Mouse (Mus musculus): Measurements from ENCODE around the gene Cdcp1. TPM values are rescaled to one million over a fixed set of nuclear protein-coding genes. Genes with fewer than 3 reads are reported as not detected.

Gene Cdcp1
- 0.09 and 0.18 TPM in 2 replicates for polyA plus RNA-seq (2016; fragmentation: Nextera tagmentation; extraction: Ambion mirVana)

DNA sequence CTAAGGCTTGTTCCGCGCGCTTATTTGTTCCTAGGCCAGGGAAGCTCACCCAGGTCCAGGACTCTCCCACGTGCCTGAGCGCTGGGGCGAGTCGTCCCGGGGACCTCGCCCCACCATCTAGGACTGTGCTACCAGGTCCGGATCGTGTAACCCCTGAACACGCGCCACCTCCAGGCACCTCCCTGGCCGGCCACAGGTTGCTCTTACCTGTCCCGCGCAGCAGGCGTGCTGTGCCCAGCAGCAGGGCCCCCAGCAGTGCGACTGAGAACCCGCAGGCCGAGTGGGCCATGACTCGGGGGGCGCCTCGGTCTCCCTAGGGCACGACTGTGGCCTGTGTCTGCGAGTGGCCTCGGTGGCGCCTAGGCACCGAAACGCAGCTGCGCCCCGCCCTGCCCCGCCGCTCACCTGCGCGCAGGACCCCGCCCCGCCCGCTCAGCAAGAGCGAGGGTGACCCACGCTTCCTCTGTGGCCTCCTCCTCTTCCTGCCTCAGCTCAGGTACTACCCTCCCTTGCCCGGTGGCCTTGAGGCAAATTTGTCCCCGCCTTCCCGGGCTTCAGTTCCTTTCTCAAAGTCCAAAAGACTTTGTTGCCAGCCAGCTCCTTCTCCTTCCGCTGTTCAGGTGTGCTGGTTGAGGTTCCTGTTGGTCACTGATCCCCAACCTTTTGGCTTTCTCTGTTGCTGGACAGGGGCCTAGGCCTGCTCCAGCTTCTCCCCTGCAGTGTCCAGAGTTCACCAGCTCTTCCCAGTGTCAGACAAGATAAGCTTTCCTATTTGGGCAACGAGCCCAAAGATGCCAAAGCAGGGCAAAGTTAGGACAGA is at the start of gene Cdcp1:
TSS of gene Cdcp1 (minus strand) at position 418 of the 820 bp plus-strand sequence.
- 8% methylated on average over 45 of the region's 45 CpGs for WGBS
- H3K4me3 ChIP-seq, result peak within 1 kb of the TSS; percentile 37
- H3K27ac ChIP-seq (ENCODE audit: poor library complexity, severe bottlenecking), result no peak within 1 kb of the TSS
- H3K4me1 ChIP-seq (replicated peaks), result peaks cover 24% of the 10 kb centered on the region
- H3K9me3 ChIP-seq (replicated peaks), result no peaks in the 10 kb centered on the region
- ATAC-seq (ENCODE audit: insufficient number of reproducible peaks, low FRiP score), result peak; percentile 29
- H3K4me2 ChIP-seq, result peak within 1 kb of the TSS; percentile 78
- H3K36me3 ChIP-seq, result no peaks in the 10 kb centered on the region
- peaks cover 31% of the 10 kb centered on the region for H3K27me3 ChIP-seq (replicated peaks)
- peak within 1 kb of the TSS; percentile 39 for H3K9ac ChIP-seq

DNA sequence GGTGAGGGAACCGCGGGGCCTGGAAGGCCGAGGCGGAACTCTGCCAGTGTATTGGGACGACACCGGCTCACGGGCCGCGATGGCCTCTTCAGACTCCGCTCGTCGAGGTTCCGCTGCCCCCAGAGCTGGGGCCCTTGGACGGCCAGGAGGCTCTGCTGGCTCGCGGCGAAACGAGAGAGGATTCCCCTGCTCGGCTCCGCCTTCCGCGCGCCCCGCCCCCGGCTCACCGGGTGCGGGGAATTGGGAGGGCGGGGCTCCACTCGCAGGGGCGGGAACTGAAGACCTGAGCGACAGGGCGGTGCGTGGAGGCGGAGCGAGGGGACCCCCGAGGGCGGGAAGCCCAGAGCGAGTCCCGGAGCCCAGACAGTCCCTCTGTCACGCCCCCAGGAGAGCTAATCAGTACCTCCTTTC is 44.8 kb upstream of the Cdcp1 start, which contains the start of gene Tmem158:
TSS of gene Tmem158 (minus strand) at position 154 of the 411 bp plus-strand sequence.
- ATAC-seq (ENCODE audit: insufficient number of reproducible peaks, low FRiP score), result peak; percentile 91
- no peak within 1 kb of the TSS for H3K27ac ChIP-seq (ENCODE audit: poor library complexity, severe bottlenecking)
- peak within 1 kb of the TSS; percentile 99 for H3K4me2 ChIP-seq
- under 1% methylated on average over 40 of the region's 40 CpGs for WGBS
- peaks cover 3% of the 10 kb centered on the region; the same call in 1 of the 2 replicates for H3K4me1 ChIP-seq (replicated peaks)
- H3K4me3 ChIP-seq, result peak within 1 kb of the TSS; percentile 68
- H3K9ac ChIP-seq, result peak within 1 kb of the TSS; percentile 73
- no peaks in the 10 kb centered on the region for H3K36me3 ChIP-seq
- H3K9me3 ChIP-seq (replicated peaks), result no peaks in the 10 kb centered on the region
- H3K27me3 ChIP-seq (replicated peaks), result peaks cover 41% of the 10 kb centered on the region

DNA sequence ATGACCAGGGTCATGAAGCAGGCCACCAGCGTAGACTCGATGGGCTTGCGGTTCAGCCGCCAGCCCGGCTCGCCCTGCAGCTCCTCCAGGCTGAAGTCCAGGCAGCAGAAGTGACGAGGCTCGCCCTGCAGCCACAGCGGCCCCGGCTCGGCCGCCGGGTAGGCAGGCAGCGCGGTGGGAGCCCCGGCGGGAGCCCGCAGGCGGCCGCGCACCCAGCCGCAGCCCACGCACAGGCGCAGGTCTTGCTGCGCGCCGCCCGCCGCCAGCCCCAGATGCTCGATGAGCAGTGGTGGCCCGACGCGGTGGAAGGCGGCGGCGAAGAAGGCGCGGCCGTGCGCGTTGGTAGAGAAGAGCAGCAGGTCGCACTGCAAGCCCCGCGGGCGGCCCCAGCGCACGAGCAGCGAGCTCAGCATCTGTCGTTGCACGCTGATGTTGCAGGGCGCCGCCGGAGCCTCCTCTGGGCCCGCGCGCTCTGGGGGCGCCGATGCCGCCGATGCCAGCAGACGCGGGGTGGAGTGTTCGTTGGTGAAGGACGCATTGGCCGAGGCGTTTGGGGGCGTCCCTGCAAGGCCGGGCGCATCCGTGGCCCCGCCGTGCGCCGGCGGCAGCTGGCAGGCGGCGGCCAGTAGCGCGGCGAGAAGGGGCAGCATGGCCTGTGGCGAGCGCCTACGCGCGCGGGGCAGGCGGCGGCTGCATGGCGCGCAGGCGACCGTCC is 44.2 kb upstream of the Cdcp1 start:
- Histone ChIP-seq H3K9ac (peak overlapping the region; percentile 73), H3K4me3 (peak overlapping the region; percentile 68), H3K36me3 (no peaks in the 10 kb centered on the region), H3K4me2 (peak overlapping the region; percentile 99), H3K4me1 (replicated peaks) (peaks cover 3% of the 10 kb centered on the region; the same call in 1 of the 2 replicates), H3K27me3 (replicated peaks) (peaks cover 36% of the 10 kb centered on the region), H3K9me3 (replicated peaks) (no peaks in the 10 kb centered on the region), H3K27ac (ENCODE audit: poor library complexity, severe bottlenecking) (no peak overlapping the region)
- peak; percentile 71 for ATAC-seq (ENCODE audit: insufficient number of reproducible peaks, low FRiP score)
- under 1% methylated on average over 92 of the region's 92 CpGs for WGBS

DNA sequence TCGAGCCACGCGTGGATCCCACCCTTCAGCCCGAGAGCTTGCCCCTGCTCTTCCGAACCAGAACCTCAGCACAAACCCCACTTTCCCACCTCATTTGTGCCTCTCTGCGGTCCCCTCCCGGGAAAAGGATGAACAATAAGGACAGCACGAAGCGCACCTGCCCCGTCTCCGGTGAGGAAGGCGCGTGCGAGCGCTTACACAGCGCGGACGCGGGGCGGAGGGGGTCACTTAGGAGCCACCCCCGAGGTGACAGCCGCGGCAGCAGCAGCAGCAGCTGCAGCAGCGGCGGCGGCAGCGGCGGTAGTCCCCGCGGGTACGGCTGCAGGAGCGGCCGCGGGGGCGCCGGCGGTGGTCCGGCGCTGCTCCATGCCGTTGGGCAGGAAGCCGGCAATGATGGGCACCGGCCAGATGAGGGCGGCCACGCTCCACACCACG is 43.6 kb upstream of the Cdcp1 start:
- peak; percentile 77 for ATAC-seq (ENCODE audit: insufficient number of reproducible peaks, low FRiP score)
- under 1% methylated on average over 42 of the region's 45 CpGs for WGBS
- peaks cover 3% of the 10 kb centered on the region; the same call in 1 of the 2 replicates for H3K4me1 ChIP-seq (replicated peaks)
- no peaks in the 10 kb centered on the region for H3K9me3 ChIP-seq (replicated peaks)
- peak overlapping the region; percentile 68 for H3K4me3 ChIP-seq
- H3K36me3 ChIP-seq, result no peaks in the 10 kb centered on the region
- peak overlapping the region; percentile 73 for H3K9ac ChIP-seq
- peaks cover 39% of the 10 kb centered on the region for H3K27me3 ChIP-seq (replicated peaks)
- no peak overlapping the region for H3K27ac ChIP-seq (ENCODE audit: poor library complexity, severe bottlenecking)
- peak overlapping the region; percentile 99 for H3K4me2 ChIP-seq

DNA sequence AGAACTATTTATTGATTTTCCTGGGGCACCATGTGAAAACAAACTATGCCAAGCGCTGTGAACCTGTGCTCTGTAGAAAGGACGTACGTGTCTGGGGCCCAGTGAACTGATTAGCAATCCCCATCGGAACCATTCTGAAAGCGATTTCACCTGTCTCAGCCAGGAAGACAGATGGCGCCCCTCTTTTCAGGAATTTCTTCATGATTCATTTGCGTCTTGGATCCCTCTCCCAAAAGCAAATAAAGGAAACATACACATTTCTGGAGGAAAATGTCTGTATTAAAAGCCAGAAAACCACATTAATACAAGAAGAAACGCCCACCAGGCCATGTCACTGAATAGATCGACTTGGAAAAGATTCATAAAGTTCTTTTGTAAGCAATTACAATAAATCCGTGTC is 43.0 kb upstream of the Cdcp1 start:
- H3K4me3 ChIP-seq, result no peak overlapping the region
- peaks cover 3% of the 10 kb centered on the region; the same call in 1 of the 2 replicates for H3K4me1 ChIP-seq (replicated peaks)
- no peak for ATAC-seq (ENCODE audit: insufficient number of reproducible peaks, low FRiP score)
- WGBS, result 40% methylated on average over 10 of the region's 10 CpGs
- peaks cover 46% of the 10 kb centered on the region for H3K27me3 ChIP-seq (replicated peaks)
- H3K9ac ChIP-seq, result no peak overlapping the region
- no peak overlapping the region for H3K27ac ChIP-seq (ENCODE audit: poor library complexity, severe bottlenecking)
- no peaks in the 10 kb centered on the region for H3K36me3 ChIP-seq
- H3K4me2 ChIP-seq, result no peak overlapping the region
- no peaks in the 10 kb centered on the region for H3K9me3 ChIP-seq (replicated peaks)

DNA sequence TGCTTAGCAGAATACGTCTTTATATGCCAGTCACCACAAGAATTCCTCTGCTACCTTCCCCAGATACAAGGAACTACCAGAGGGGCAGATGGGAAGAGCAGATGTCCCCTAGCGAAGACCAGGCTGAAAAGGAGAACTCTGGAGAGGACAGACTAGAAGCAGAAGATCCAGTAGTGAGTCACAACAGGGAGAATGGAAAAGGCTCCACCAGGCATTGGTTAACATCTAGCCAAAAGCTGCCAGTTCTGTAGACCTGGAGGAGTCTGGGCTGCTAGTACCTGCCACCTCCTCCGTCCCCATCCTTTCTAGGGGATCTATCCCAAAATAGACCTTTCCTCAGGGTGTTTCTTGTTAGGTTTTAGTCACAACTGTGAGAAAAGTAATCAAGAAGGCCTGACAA is 39.9 kb upstream of the Cdcp1 start:
- Histone ChIP-seq H3K4me1 (replicated peaks) (peaks cover 3% of the 10 kb centered on the region; the same call in 1 of the 2 replicates), H3K9ac (no peak overlapping the region), H3K36me3 (no peaks in the 10 kb centered on the region), H3K27ac (ENCODE audit: poor library complexity, severe bottlenecking) (no peak overlapping the region), H3K27me3 (replicated peaks) (peaks cover 37% of the 10 kb centered on the region), H3K4me3 (no peak overlapping the region), H3K4me2 (no peak overlapping the region), H3K9me3 (replicated peaks) (no peaks in the 10 kb centered on the region)
- no peak for ATAC-seq (ENCODE audit: insufficient number of reproducible peaks, low FRiP score)
- 74% methylated on average over 3 of the region's 3 CpGs for WGBS

DNA sequence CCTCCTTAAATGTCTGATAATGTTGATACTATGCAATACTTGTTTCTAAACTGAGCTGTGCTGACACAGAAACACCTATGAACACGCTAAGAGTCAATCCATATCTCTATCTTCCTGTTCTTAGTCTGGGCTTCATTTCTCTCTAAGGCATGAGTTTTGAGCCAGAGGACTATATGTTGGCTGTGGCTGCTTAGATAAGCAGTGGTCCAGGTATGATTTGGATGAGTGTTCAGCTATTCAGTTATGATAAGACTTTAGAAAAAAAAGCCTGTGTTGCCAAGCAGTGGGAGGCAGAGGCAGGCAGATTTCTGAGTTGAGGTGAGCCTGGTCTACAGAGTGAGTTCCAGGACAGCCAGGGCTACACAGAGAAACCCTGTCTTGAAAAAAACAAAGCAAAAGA is 32.2 kb upstream of the Cdcp1 start:
- no peak for ATAC-seq (ENCODE audit: insufficient number of reproducible peaks, low FRiP score)
- no peaks in the 10 kb centered on the region for H3K27me3 ChIP-seq (replicated peaks)
- no peaks in the 10 kb centered on the region for H3K9me3 ChIP-seq (replicated peaks)
- H3K36me3 ChIP-seq, result no peaks in the 10 kb centered on the region
- H3K4me1 ChIP-seq (replicated peaks), result no peaks in the 10 kb centered on the region
- H3K27ac ChIP-seq (ENCODE audit: poor library complexity, severe bottlenecking), result no peak overlapping the region
- no peak overlapping the region for H3K4me3 ChIP-seq
- no peak overlapping the region for H3K9ac ChIP-seq
- WGBS, result 62% methylated on average over 1 of the region's 1 CpGs
- no peak overlapping the region for H3K4me2 ChIP-seq

DNA sequence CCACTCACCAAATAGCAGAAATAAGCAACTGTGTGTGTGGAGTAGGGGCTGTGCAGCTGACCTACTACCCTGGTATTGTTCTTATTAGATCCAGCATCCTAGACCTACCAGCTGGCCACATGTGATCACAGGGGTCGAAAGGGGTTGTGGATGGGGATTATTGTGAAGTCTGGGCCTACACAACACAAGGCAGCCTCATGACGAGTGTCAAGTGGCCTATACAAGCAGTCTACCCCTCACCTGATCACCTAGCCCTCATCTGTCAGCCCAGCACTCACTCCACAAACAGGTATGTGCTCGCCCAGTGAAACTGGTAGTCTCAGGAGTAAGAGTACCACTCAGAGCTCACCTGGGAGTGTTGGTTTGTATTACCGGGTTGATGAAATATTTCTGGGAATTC is 29.3 kb upstream of the Cdcp1 start:
- H3K27ac ChIP-seq (ENCODE audit: poor library complexity, severe bottlenecking), result no peak overlapping the region
- WGBS, result 77% methylated on average over 4 of the region's 4 CpGs
- no peaks in the 10 kb centered on the region for H3K4me1 ChIP-seq (replicated peaks)
- H3K4me2 ChIP-seq, result no peak overlapping the region
- no peaks in the 10 kb centered on the region for H3K27me3 ChIP-seq (replicated peaks)
- H3K36me3 ChIP-seq, result no peaks in the 10 kb centered on the region
- ATAC-seq (ENCODE audit: insufficient number of reproducible peaks, low FRiP score), result no peak
- no peaks in the 10 kb centered on the region for H3K9me3 ChIP-seq (replicated peaks)
- H3K9ac ChIP-seq, result no peak overlapping the region
- no peak overlapping the region for H3K4me3 ChIP-seq

DNA sequence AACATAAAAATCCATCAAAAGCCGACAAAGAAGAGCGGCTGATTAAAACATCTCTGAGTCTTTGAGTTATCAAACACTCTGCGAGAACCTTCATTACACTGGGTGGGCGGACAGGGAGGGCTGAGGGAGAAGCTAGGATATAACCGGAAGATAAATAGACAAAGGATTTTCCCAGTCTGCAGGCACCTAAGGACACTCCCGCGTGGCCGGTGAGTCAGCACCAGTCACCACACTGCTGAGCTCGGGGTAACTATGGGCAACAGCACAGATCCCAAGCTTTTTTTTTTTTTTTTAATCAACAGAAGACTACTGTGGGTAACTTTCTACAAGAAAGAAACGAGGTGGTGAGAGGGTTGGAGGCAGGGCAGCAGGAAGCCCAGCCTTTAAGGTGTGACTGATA is 28.1 kb upstream of the Cdcp1 start:
- Histone ChIP-seq H3K36me3 (no peaks in the 10 kb centered on the region), H3K27ac (ENCODE audit: poor library complexity, severe bottlenecking) (no peak overlapping the region), H3K9ac (no peak overlapping the region), H3K4me3 (no peak overlapping the region), H3K9me3 (replicated peaks) (no peaks in the 10 kb centered on the region), H3K4me2 (no peak overlapping the region), H3K4me1 (replicated peaks) (no peaks in the 10 kb centered on the region), H3K27me3 (replicated peaks) (no peaks in the 10 kb centered on the region)
- no peak for ATAC-seq (ENCODE audit: insufficient number of reproducible peaks, low FRiP score)
- WGBS, result 51% methylated on average over 10 of the region's 10 CpGs

DNA sequence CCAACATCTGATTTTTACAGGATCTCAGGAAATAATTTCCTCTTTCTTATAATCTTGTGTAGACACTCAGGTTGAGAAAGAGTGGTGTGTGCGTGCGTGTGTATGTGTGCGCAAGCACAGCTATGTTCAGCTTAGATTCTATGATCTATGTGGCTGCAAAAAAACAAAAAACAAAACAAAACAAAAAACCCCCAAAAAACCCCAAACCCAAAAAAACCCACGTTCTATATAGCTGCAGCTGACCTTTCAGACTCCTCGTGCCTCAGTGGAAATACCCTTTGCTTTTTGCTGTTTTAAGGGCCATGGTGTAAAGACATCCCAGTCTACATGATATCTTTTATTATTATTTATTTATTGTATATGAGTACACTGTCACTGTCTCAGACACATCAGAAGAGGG is 25.4 kb upstream of the Cdcp1 start:
- H3K27ac ChIP-seq (ENCODE audit: poor library complexity, severe bottlenecking), result no peak overlapping the region
- no peak for ATAC-seq (ENCODE audit: insufficient number of reproducible peaks, low FRiP score)
- WGBS, result 88% methylated on average over 5 of the region's 5 CpGs
- H3K9ac ChIP-seq, result no peak overlapping the region
- H3K36me3 ChIP-seq, result no peaks in the 10 kb centered on the region
- no peaks in the 10 kb centered on the region for H3K27me3 ChIP-seq (replicated peaks)
- no peaks in the 10 kb centered on the region for H3K9me3 ChIP-seq (replicated peaks)
- peaks cover 6% of the 10 kb centered on the region for H3K4me1 ChIP-seq (replicated peaks)
- H3K4me3 ChIP-seq, result no peak overlapping the region
- H3K4me2 ChIP-seq, result no peak overlapping the region

DNA sequence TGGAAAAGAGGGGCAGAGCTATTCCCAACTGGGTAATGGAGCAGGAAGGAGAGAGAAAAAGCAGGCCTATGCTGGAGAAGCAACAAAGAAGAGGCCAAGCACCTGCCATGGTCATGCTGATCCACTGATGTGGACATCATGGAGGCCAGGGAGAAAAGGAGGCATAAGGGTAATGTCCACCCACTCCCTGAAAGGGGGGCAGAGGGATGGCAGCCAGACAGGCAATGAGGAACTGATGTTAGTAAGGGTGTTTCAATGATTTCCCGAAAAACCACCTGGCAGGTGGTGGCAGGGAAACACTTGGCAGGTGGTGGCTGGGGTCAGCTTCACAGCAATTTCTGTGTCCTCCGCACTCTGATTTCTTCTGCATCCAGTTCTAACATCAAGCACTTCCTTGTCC is 24.9 kb upstream of the Cdcp1 start:
- no peaks in the 10 kb centered on the region for H3K27me3 ChIP-seq (replicated peaks)
- 83% methylated on average over 2 of the region's 2 CpGs for WGBS
- H3K9ac ChIP-seq, result no peak overlapping the region
- no peak overlapping the region for H3K27ac ChIP-seq (ENCODE audit: poor library complexity, severe bottlenecking)
- peaks cover 6% of the 10 kb centered on the region for H3K4me1 ChIP-seq (replicated peaks)
- no peaks in the 10 kb centered on the region for H3K36me3 ChIP-seq
- ATAC-seq (ENCODE audit: insufficient number of reproducible peaks, low FRiP score), result no peak
- no peaks in the 10 kb centered on the region for H3K9me3 ChIP-seq (replicated peaks)
- H3K4me3 ChIP-seq, result no peak overlapping the region
- H3K4me2 ChIP-seq, result no peak overlapping the region
